Mouse (Mus musculus): ENCODE results near the gene Rptor.

The Rptor gene

DNA sequence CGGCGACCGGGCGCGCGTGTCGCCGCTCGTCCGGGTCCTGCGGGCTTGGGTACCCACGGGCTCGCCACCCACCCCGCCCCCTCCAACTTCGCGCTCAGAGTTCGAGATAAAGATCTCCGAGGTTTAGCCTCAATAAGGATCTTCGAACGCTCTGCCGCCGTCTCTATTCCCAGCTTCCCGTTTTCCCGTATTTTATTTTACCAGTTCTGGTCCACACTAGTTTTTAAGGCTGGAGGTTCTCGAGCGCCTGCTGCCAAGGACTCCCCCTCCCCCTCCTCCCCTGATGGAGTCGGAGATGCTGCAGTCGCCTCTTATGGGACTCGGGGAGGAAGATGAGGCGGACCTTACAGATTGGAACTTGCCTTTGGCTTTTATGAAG lies 811 bp downstream of the Rptor start:
- DNase-seq (ENCODE audit: low spot score): no peak

GRCm38 (mm10) chr11:119607464-119607863 lies 4.8 kb downstream of the Rptor start:
- no peak for DNase-seq (ENCODE audit: low spot score)

DNA sequence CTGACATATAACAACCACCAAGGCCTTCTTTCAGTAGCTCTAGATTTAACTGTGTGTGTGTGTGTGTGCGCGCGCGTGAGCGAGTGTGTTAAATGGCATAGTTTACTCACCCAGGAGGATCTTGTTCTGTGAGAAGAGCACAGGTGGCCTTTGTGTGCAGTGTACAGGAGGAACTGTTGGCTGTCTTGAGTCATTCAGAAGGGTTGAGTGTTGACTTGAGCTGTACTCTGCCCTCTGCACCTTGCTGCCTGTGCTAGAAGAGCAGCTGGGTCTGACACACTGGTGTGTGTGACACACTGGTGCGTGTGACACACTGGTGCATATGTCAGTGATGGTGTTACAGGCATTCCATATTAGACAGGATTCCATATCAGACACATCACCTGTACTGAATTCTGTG lies 8.8 kb downstream of the Rptor start:
- DNase-seq (ENCODE audit: low spot score): no peak

- DNase-seq (ENCODE audit: low spot score): no peak
Observed at GRCm38 (mm10) chr11:119612179-119612578, 9.5 kb downstream of the Rptor start.

DNA sequence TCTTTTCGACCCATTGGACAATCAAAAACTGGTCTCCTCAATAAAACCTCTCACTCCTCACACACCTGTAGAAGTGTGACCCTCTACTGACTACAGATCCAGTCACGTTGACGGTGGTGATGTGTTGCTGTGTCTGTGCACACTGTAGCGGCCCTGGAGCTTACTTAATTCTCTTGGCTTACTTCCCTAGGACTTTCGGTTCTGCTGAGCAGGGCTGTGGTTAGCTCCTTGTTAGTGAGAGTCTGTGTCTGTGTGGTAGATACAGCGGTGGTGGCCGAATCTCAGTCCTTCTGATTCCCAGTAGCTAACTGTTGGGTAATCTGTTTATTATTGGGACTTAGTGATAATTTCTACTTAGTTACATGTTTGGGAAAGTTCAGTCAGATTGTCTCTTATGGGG lies 12.4 kb downstream of the Rptor start:
- DNase-seq (ENCODE audit: low spot score): no peak

DNA sequence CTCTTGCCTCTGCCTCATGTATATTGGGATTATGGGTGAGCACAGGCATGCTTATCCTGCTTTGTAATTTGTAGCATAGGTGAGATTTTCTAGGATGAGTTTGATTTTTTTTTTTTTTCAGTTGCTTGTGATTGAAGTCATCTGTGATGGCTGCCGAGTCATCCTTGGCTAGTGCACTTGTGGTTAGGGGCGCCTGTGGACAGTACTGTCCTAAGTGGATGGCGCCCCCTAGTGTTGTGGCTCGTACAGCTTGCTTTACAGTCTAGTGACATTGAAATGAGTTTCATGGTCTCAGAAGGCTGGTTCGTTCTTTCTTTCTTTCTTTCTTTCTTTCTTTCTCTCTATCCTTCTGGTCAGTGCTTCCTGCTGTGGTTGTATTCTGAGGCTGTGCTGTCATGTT lies 16.1 kb downstream of the Rptor start:
- DNase-seq (ENCODE audit: low spot score): peak; percentile 43

DNA sequence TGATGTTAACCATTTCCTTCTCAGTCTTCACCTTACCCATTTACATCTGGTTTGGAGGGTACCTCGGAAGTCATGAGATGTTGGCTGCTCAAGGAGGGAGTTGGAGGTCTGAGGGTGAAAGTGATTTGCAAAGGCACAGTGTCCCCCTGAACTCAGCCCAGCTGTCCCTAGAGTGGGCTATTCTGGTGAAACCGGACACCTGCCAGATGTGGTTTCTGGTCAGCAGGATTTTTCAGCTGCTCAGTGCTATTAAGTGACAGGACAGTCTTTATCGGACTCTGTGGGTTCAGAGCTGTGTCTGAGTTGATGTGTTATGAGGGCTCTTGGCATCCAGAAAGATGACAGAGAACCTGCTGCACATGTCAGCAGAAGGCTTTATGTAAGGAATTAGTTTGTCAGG lies 18.6 kb downstream of the Rptor start:
- no peak for DNase-seq (ENCODE audit: low spot score)

DNA sequence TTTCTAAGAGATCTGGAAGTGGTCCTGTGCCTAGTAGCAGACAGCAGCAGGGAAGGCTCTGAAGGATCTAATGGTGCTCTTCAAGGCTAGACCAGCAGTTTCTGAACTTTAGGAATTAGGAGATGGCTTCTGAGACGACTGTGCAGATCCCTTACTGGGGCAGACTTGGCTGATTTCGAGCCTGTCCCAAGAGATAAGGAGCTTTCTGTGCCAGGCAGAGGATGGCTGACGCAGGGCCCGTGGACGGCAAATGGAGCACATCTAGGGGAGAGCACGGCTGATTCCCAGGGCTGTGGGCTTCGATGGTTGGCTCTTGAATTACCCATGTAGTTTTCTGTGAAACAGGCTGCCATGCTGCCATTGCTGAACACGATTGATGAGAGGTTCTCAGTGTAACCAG lies 21.1 kb downstream of the Rptor start:
- no peak for DNase-seq (ENCODE audit: low spot score)

GRCm38 (mm10) chr11:119624401-119624800 lies 21.7 kb downstream of the Rptor start:
- no peak for DNase-seq (ENCODE audit: low spot score)

DNA sequence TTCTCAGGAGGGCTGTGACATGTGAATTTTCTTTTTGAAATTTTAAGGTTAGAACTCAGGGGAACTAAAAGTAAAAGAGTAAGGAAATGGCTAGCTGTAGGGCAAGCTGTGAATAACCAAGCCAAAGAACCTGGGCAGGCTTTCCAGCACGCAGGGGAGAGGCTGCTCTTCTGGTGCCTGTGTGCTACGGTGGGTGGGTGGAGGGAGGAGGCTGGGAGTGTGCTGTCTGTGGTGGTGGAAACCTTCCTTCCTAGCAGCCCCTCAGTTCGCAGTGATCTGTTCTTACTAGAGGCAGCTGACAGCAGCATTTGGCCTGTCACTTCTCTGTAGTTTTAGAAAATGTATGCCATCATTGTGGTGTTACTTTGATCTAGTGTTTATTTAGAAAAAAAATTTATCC lies 22.2 kb downstream of the Rptor start:
- no peak for DNase-seq (ENCODE audit: low spot score)

GRCm38 (mm10) chr11:119625476-119625875 lies 22.8 kb downstream of the Rptor start:
- DNase-seq (ENCODE audit: low spot score): no peak

DNA sequence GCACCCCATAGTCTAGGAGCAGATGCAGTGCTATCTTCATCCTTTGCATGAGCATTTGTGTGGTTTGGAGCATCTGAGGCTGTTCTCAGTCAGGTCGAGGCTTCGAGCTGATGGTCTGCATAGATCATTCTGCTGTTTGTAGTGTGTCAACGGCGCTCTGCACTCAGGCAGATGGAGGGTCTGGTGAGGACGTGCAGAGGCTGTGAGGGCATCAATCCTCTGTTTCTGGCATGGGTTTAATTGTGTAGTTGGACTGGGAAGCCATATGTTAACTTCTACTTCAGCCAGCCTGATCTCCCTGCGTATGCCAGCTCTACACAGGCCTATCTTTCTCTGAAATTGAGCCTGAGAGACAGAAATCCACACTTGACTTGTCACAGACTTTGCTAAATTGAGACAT lies 23.2 kb downstream of the Rptor start:
- DNase-seq (ENCODE audit: low spot score): no peak

GRCm38 (mm10) chr11:119627243-119627642 lies 24.5 kb downstream of the Rptor start:
- DNase-seq (ENCODE audit: low spot score): no peak

GRCm38 (mm10) chr11:119629072-119629471 lies 26.4 kb downstream of the Rptor start:
- DNase-seq (ENCODE audit: low spot score): no peak

DNA sequence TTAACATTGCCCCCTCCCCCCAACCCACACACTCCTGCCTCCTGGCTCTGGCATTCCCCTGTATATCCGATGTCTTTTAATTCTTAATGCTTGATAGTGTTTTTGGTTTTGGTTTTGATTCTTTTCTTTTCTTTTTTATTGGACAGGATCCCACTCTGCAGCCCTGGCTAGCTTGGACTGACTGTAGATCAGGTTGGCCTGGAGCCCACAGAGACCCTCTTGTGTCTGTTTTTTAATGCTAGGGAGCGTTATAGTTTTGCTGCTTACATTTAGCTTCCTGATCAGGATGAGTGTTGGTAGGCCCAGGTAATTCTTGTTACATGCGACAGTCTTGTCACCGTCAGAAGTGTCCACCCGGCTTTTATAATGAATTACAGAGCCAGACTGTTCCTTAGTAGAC lies 27.6 kb downstream of the Rptor start:
- no peak for DNase-seq (ENCODE audit: low spot score)

DNA sequence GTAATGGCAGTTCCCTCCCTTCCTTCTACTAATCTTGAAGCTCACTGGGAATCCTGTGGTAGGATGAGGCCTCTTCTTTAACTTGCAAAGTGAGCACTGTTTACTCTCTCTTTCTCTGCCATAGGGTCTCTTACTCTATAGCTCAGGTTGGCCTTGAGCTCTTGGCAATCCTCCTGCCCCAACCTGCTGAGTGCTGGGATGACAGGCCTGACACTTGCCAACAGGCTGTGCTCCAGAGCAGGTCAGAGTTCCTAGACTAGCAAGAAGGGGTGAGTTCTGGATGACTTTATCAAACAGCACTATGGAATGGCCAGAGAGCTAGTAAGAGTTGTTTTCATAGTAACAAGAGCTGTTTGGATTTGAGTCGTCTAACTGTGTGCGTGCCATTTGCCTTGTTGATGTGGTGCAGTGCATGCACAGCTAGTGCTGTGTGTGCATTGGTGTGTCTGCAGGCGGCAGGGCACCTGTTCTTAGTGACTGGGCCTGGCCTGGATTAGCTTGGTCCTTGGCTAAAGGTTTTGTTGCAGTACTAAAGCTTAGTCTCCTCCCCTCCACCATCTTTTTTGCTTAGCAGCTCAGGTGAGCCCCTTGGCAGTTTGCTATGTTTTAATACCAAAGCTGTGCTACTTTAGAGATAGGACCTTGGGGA lies 28.6 kb downstream of the Rptor start:
- DNase-seq (ENCODE audit: low spot score): no peak

DNA sequence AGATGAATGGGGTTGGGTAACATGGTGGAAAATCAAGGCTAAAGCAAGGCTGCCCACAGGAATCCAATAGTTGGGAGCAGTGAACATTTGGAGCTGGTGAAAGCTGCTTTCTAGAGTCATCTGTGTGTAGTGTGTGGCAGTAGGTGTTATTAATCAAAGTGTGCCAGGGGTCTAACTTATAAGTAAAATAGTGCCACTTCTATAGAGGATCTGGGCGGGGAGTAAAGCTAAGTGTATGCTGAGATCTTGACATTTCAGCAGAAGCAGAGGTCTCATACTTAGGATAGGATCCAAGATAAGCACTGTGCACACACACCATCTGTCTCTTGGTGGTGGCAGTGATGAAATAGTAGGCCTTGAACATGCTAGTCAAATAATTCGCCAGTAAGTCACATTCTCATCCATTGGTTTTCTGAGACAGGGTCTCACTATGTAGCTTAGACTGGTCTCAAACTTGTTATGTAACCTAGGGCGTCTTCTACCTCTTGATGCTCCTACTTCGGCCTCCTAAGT lies 33.7 kb downstream of the Rptor start:
- no peak for DNase-seq (ENCODE audit: low spot score)

- no peak for DNase-seq (ENCODE audit: low spot score)
Observed at GRCm38 (mm10) chr11:119637519-119637918, 34.8 kb downstream of the Rptor start.

- DNase-seq (ENCODE audit: low spot score): no peak
Observed at GRCm38 (mm10) chr11:119640491-119640890, 37.8 kb downstream of the Rptor start.

DNA sequence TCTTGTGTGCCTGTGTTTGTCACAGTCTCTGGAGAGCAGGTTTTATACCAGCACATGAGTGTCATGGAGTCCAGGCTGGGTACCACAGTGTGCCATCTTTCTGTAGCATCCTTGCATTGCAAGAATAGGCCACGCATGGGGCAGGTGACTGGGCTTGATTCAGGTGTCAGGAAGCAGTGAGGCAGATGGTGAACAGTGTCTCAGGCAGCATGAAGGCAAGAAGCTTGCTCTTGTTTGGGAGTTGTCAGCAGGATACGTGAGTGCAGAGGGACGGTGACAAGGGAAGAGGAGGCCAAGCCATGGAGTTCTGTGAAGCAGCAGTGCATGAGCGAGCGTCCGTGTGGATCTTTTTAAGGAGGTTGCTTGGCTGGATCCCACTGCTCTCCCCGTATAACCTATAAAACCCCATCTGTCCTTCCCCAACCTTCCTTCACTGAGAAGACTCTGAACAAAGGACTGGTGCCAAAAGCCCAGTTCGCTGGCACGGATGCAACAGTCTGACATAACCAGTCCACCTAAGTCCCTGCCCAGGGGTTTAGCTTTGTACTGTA lies 39.2 kb downstream of the Rptor start:
- DNase-seq (ENCODE audit: low spot score): no peak

DNA sequence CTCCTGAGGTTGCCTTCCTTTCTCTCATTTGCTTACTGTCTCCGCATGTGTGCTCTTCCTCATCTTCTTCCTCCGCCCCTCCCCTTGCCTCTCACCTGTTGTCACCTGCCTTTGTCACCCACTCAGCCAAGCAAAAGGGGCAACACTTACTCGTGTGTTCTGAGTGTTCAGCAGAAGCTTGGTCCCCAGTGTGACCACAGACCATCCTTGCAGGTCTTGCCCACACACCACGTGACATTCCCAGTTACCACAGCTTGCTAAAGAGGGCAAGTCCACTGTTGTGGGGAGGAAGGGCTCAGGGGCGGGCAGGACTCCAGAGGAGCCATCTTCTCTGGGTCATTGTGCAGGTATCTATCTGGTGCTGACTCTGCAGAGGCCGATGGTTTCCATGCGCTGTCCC lies 40.6 kb downstream of the Rptor start:
- no peak for DNase-seq (ENCODE audit: low spot score)

DNA sequence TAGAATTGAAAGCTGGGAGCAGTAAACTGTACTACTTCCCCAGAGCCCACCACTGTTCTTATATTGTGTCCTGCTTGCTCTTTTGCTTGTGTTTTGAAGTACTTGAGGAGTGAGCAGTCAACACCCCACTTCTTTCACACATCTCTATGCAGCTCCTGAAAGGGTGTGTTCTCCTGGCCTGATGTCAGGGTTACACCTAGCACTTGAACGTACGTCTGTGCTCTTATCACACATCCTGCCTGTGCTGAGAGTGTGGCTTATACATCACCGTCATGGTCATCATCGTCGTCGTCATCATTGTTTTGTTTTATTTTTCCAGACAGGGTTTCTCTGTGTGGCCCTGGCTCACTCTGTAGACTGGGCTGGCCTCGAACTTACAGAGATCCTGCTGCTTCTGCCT lies 41.4 kb downstream of the Rptor start:
- DNase-seq (ENCODE audit: low spot score): no peak

DNA sequence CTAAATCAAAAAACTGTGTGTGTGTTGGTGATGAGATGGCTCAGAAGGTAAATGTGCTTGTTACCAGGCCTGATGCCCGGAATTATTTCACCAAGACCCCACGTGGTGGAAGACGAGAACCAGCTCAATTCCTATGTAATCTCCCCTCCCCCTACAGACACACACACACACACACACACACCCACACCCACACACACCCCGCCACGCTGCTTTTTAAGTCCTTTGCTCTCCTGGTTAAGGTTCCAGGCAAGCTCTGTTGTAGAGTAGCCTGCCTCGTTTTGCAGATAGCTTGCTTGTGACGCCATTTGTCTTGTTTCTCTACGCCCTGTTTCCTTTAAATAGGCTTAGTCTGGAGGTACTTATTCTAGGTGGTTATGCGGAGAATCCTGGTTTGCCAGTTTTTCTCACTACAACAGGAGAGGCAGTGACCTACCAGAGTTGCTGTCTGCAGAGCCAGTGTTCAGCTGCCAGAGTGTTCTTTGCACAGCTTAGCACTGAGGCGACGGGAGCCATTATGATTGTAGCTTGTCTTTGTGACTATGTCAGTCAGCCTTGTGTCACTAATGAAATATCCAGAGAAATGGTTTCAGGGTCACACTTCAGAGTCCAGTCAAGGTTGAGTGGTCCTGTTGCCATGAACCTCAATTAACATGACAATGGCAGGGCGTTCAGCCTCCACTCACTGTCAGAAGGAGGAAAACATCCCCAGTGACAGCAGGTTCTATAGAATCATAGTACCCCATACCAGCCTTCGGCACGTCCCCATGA lies 42.1 kb downstream of the Rptor start:
- DNase-seq (ENCODE audit: low spot score): no peak
